Mouse (Mus musculus) forebrain, postnatal 0 days (tissue): Measurements from ENCODE around the gene Ext2. TPM values are rescaled to one million over a fixed set of nuclear protein-coding genes. Genes with fewer than 3 reads are reported as not detected.

Source experiments
- ATAC-seq: fragments of 200-750 bp; cut with Nextera tagmentation; 2 replicates; pipeline ENCODE4 v1.8.0; 2017; ENCODE audit warnings: mild to moderate bottlenecking, moderate library complexity
- DNase-seq: peaks from one replicate; pipeline ENCODE4 v3.0.0-alpha.2; 2015
- H3K27ac ChIP-seq: fragments of 300-500 bp; sonication (generic); 2 replicates; pipeline ENCODE4 v1.5.1; 2014; ENCODE audit warnings: low read depth, mild to moderate bottlenecking, antibody characterized with exemption, low read length, moderate library complexity, mixed read lengths
- H3K27me3 ChIP-seq: fragments of 300-500 bp; sonication (generic); 2 replicates; pipeline ENCODE4 v1.6.1; 2014; ENCODE audit warnings: mild to moderate bottlenecking, low read length, mixed read lengths; ENCODE audit not compliant: insufficient read depth
- H3K36me3 ChIP-seq: fragments of 300-500 bp; sonication (generic); 2 replicates; pipeline ENCODE4 v1.6.1; 2014; ENCODE audit warnings: mild to moderate bottlenecking, moderate library complexity; ENCODE audit not compliant: insufficient read depth
- H3K4me1 ChIP-seq: fragments of 300-500 bp; sonication (generic); 2 replicates; pipeline ENCODE4 v1.6.1; 2014; ENCODE audit warnings: antibody characterized with exemption; ENCODE audit not compliant: insufficient read depth
- H3K4me2 ChIP-seq: fragments of 300-500 bp; sonication (generic); 2 replicates; pipeline ENCODE4 v1.6.1; 2014; ENCODE audit warnings: low read depth, mild to moderate bottlenecking, moderate library complexity
- H3K4me3 ChIP-seq: fragments of 300-500 bp; sonication (generic); 2 replicates; pipeline ENCODE4 v1.5.1; 2014; ENCODE audit warnings: low read depth, low read length, mixed read lengths
- H3K9ac ChIP-seq: fragments of 300-500 bp; sonication (generic); 2 replicates; pipeline ENCODE4 v1.6.1; 2014; ENCODE audit warnings: mild to moderate bottlenecking
- H3K9me3 ChIP-seq: fragments of 300-500 bp; sonication (generic); 2 replicates; pipeline ENCODE4 v1.6.1; 2016; ENCODE audit warnings: low read length
- CTCF ChIP-seq: sonication (generic); IDR thresholded peaks from 2 replicates; pipeline ENCODE4 v1.5.1; 2016; ENCODE audit warnings: antibody characterized with exemption, control low read depth, low read depth
- WGBS: fragments of 180-500 bp; shearing (Covaris S2); extraction: QIAGEN DNeasy Blood & Tissue Kit; methylation state at CpG from one replicate; pipeline ENCODE4 v1.1.7; 2014; 5-methylcytosine and 5-hydroxymethylcytosine counted together
- polyA plus RNA-seq: library from polyadenylated mRNA; unstranded; fragments of >200 nt; fragmentation: Nextera tagmentation; extraction: Ambion mirVana; gene quantifications from 2 replicates; pipeline ENCODE4 v1.2.1, GENCODE M21; 2015
- total RNA-seq: library from RNA; depleted of rRNA; stranded (reverse); fragments of >200 nt; gene quantifications from 2 replicates; pipeline ENCODE4 v1.2.3, GENCODE M21; 2014

Gene Ext2
- total and polyA plus RNA-seq, 2 experiments from 2014 or later, result 37.7 to 68.6 TPM

DNA sequence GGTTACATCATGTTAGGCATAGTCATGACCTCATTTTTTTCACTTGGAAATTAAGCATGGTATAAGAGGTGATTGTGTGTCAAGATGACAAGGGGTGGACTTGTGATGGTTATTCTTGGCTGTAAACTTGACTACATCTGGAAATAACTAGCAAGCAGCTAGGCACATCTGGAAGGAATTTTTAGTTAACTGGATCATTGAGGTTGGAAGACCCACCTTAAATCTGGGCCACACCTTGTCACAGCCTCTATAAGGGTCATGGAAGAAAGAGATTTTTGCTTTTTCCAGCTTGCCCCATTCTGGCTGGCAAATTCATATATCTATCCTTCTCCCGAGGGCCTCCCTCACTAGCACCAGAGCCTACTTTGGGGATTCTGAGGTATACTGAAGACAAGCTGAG lies 28.9 kb upstream of the Ext2 start:
- no peaks in the 10 kb centered on the region for H3K9me3 ChIP-seq
- H3K4me2 ChIP-seq, result no peak overlapping the region
- DNase-seq (no peak), ATAC-seq (no peak)
- WGBS, result 90% methylated on average over 1 of the region's 1 CpGs
- no peaks in the 10 kb centered on the region for H3K27me3 ChIP-seq
- H3K4me1 ChIP-seq, result peaks cover 9% of the 10 kb centered on the region
- TF ChIP-seq CTCF, result no peak
- H3K36me3 ChIP-seq, result no peaks in the 10 kb centered on the region
- no peak overlapping the region for H3K4me3 ChIP-seq
- H3K27ac ChIP-seq, result no peak overlapping the region
- H3K9ac ChIP-seq, result no peak overlapping the region

DNA sequence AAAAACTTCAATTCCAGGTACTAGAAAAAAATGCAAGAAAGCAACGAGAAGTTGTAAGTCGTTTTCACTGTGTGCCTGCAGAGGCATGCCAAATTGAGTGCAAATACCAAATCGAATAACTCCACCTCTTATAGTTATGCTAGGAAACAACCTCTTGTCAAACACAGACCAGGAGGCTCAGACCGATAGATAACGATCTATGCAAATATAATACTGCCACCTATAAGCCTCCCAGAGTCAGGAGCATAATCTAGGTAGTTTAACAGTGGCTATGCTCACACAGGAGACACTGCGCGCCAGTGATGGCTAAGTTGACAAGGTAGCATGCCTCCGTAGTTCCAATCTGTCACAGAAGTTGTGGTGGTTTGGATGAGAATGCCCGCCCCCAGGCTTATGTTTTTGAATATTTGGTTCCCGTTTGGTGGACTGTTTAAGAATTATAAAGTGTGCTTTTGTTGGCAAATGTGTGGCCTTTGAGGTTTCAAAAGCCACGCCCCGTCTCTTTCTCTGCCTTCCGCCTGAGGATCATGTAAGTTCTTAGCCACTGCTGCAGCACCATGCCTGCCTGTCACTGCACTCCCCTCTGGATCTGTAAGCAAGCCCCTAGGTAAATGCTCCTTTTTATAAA lies 28.1 kb upstream of the Ext2 start:
- 42% methylated on average over 13 of the region's 13 CpGs for WGBS
- no peaks in the 10 kb centered on the region for H3K36me3 ChIP-seq
- DNase-seq, result no peak
- ATAC-seq, result peak; percentile 12; the same call in 1 of the 2 replicates
- no peaks in the 10 kb centered on the region for H3K27me3 ChIP-seq
- H3K4me1 ChIP-seq, result peaks cover 9% of the 10 kb centered on the region
- H3K9ac ChIP-seq, result no peak overlapping the region
- peak overlapping the region; percentile 52; the same call in 1 of the 2 replicates for H3K4me3 ChIP-seq
- no peak overlapping the region for H3K27ac ChIP-seq
- no peaks in the 10 kb centered on the region for H3K9me3 ChIP-seq
- peak overlapping the region; percentile 59 for H3K4me2 ChIP-seq
- no peak for TF ChIP-seq CTCF

DNA sequence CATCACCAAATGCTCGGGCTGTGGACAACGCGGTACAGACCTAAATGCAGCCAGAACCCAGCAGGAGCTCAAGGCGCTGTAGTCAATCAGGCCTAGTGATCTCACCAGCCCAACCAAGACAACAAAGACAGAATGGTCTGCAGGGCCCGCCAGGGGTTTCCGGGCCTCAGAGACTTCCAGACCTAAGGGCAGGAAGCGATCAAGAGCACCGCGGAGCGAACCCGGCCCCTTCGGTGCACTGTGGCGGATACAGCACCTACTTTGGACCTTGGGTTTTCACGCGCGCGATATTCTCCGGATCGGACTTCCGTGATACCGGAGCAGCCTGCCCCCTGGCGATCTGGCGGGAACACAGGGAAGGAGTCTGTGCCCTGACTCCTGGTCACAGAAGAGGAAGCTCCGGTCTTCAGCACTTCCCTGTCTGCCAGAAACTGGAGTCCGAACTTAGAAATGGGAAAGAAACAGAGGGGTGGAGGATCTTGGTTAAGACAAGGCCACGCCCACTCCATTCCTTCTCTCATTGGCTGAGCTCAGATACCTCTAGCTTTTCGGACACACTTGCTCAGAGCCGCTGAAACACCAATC lies 27.2 kb upstream of the Ext2 start, which contains the start of gene Accs:
Accs (minus strand) TSS at position 439 of the 585 bp plus-strand sequence.
- Histone ChIP-seq H3K27ac (peak within 1 kb of the TSS; percentile 76), H3K27me3 (no peaks in the 10 kb centered on the region), H3K9ac (peak within 1 kb of the TSS; percentile 71), H3K4me3 (peak within 1 kb of the TSS; percentile 52), H3K9me3 (no peaks in the 10 kb centered on the region), H3K4me2 (peak within 1 kb of the TSS; percentile 59), H3K36me3 (peaks cover 2% of the 10 kb centered on the region; the same call in 1 of the 2 replicates), H3K4me1 (peaks cover 9% of the 10 kb centered on the region)
- WGBS, result 0% methylated on average over 28 of the region's 28 CpGs
- peak; percentile 75 for DNase-seq
- peak; percentile 66 for TF ChIP-seq CTCF
- peak; percentile 83 for ATAC-seq

DNA sequence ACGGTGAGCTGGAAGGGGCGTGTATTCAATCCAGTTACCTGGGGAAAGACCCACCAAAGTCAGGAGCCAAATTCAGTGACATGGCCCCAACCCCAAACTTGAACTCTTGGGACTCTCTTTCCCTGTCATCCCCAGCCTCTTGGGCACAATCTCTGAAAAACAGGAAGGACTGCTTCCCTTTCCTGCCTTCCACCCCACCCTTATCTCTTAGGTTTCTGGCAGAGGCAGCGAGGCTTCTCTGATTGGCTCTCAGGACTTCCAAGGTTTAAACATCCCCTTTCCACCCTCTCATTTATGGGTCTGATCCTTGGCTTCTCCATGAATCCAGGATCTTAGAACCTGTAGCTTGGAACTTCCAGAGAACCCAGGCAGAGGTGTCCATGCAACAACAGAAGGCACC lies 19.0 kb upstream of the Ext2 start:
- Histone ChIP-seq H3K9ac (no peak overlapping the region), H3K4me3 (no peak overlapping the region), H3K9me3 (no peaks in the 10 kb centered on the region), H3K36me3 (peaks cover 37% of the 10 kb centered on the region), H3K4me2 (no peak overlapping the region), H3K27me3 (no peaks in the 10 kb centered on the region), H3K4me1 (no peaks in the 10 kb centered on the region), H3K27ac (no peak overlapping the region)
- ATAC-seq, result no peak
- TF ChIP-seq CTCF, result no peak
- 94% methylated on average over 3 of the region's 3 CpGs for WGBS
- DNase-seq, result no peak

DNA sequence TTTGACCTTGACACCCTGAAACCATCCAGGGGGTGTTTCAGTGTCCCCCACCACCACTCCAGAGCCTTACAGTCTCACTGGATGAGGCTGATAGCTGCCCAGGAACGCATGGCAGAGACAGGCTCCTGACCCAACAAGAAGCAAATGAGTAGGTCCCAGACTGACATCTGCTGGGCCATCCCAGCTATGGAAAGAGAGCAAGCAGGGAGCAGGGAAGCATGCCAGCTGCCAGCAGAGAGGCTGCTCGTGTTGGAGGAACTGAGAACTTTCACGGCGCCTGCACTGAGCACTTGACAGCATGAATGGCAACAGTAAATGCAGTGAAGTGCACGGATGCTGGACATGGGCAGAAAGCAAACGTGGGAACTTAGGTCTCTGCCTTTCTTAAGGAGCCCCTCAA lies 17.7 kb upstream of the Ext2 start:
- no peak for ATAC-seq
- Histone ChIP-seq H3K4me2 (no peak overlapping the region), H3K9ac (no peak overlapping the region), H3K4me1 (no peaks in the 10 kb centered on the region), H3K9me3 (no peaks in the 10 kb centered on the region), H3K36me3 (peaks cover 43% of the 10 kb centered on the region), H3K4me3 (no peak overlapping the region), H3K27ac (no peak overlapping the region), H3K27me3 (no peaks in the 10 kb centered on the region)
- 57% methylated on average over 6 of the region's 6 CpGs for WGBS
- no peak for TF ChIP-seq CTCF
- DNase-seq, result no peak

DNA sequence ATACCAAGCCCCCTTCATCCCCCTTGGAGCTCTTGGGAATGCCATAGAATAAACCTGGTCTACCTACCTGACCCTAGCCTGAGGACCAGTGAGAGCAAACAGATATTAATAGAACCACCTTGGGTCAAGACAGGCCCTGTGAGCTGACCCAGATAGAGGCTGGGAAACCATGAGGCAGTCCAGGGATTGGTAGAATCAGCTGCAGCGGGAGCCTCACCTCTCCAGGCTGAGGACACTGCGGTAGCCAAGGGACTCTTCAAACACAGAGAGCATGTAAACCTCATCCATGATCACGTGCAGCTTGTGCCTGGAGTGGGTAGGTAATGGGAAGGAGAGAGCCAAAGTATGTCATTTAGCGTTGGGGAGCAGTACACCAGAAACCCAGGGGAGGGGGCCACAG lies 16.6 kb upstream of the Ext2 start:
- 89% methylated on average over 4 of the region's 4 CpGs for WGBS
- TF ChIP-seq CTCF, result no peak
- ATAC-seq (no peak), DNase-seq (no peak)
- H3K9ac ChIP-seq, result no peak overlapping the region
- no peak overlapping the region for H3K4me3 ChIP-seq
- no peaks in the 10 kb centered on the region for H3K9me3 ChIP-seq
- peaks cover 35% of the 10 kb centered on the region for H3K36me3 ChIP-seq
- no peak overlapping the region for H3K4me2 ChIP-seq
- no peaks in the 10 kb centered on the region for H3K27me3 ChIP-seq
- no peak overlapping the region for H3K27ac ChIP-seq
- no peaks in the 10 kb centered on the region for H3K4me1 ChIP-seq

DNA sequence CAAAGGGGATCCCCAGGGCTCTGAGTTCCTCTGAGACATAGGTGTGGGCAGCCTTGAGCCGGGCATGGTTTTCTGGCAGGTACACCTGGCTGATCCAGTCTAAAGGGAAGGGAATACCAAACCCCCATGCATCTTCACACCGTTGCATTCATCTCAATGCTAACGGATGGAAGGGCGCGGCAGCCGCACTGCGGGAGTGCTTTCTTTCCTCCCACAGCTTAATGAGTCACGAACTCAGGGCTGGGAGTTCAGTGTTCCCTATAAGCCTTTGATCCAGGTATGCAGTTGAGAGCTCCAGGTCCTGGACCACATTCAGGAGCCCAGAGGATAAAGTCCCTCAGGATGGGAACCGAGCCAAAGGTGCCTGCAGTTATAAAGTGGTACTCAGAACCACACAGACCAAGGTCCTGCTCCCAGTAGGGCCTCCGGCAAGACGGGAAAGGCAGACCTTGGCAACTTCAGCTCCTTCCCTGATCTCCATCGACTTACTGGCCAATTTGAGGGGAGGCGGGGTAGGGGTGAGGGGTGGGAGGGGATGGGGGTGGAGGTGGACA lies 13.9 kb upstream of the Ext2 start:
- Histone ChIP-seq H3K9ac (no peak overlapping the region), H3K36me3 (peaks cover 23% of the 10 kb centered on the region), H3K9me3 (no peaks in the 10 kb centered on the region), H3K4me3 (no peak overlapping the region), H3K4me1 (no peaks in the 10 kb centered on the region), H3K27me3 (no peaks in the 10 kb centered on the region), H3K4me2 (no peak overlapping the region), H3K27ac (no peak overlapping the region)
- no peak for DNase-seq
- WGBS, result 63% methylated on average over 13 of the region's 13 CpGs
- TF ChIP-seq CTCF, result no peak
- ATAC-seq, result no peak
